Mouse (Mus musculus) MEL (cell line): ENCODE data around the gene Wnk4. TPM values are rescaled to one million over a fixed set of nuclear protein-coding genes. Genes with fewer than 3 reads are reported as not detected.
A peak's percentile ranks its signal among the peaks of the same experiment; 100 is the strongest.

ENCODE experiments used
- DNase-seq: peaks from one replicate; pipeline ENCODE4 v3.0.0; 2011; ENCODE audit warnings: low read depth, low spot score
- H3K27ac ChIP-seq: 2 replicates; pipeline ENCODE4 v1.5.1; 2012; ENCODE audit warnings: low read depth, mild to moderate bottlenecking, control low read depth, low read length, moderate library complexity; ENCODE audit not compliant: control insufficient read depth
- H3K27me3 ChIP-seq, 2 experiments: fragments of 150-350 bp in 1 of 2; sonication (generic) in 1 of 2; 2 replicates each; pipeline ENCODE4 v1.6.1; 2012; ENCODE audit warnings: low read length in 2 of 2, mild to moderate bottlenecking in 2 of 2, improper control_type of control experiment in 1 of 2, moderate library complexity in 1 of 2; ENCODE audit not compliant: insufficient read depth in 2 of 2, control insufficient read depth in 1 of 2
- H3K36me3 ChIP-seq, 2 experiments: 2 replicates each; pipeline ENCODE4 v1.6.1; 2012 to 2014; ENCODE audit warnings: low read length in 2 of 2, improper control_type of control experiment in 1 of 2, inconsistent platforms in 1 of 2, mild to moderate bottlenecking in 1 of 2; ENCODE audit not compliant: insufficient read depth in 2 of 2, control insufficient read depth in 1 of 2
- H3K4me1 ChIP-seq, 2 experiments: fragments of 150-350 bp in 1 of 2; sonication (generic) in 1 of 2; 2 replicates each; pipeline ENCODE4 v1.6.1; 2012; ENCODE audit warnings: low read length in 2 of 2, improper control_type of control experiment in 1 of 2, mild to moderate bottlenecking in 1 of 2; ENCODE audit not compliant: insufficient read depth in 2 of 2, control insufficient read depth in 1 of 2
- H3K4me3 ChIP-seq, 2 experiments: fragments of 150-350 bp in 1 of 2; sonication (generic) in 1 of 2; 2 replicates each; pipeline ENCODE4 v1.5.1; 2012; ENCODE audit warnings: low read depth in 2 of 2, low read length in 2 of 2, mild to moderate bottlenecking in 2 of 2, moderate library complexity in 2 of 2, control low read depth in 1 of 2, improper control_type of control experiment in 1 of 2; ENCODE audit not compliant: control insufficient read depth in 1 of 2, insufficient read depth in 1 of 2
- H3K79me2 ChIP-seq: 2 replicates; pipeline ENCODE4 v1.6.1; 2012; ENCODE audit warnings: mild to moderate bottlenecking, low read length, moderate library complexity; ENCODE audit not compliant: control insufficient read depth, poor library complexity, insufficient read depth
- H3K9ac ChIP-seq: 2 replicates; pipeline ENCODE4 v1.6.1; 2012; ENCODE audit warnings: low read depth, mild to moderate bottlenecking, control low read depth, low read length, moderate library complexity; ENCODE audit not compliant: control insufficient read depth, poor library complexity, severe bottlenecking
- H3K9me3 ChIP-seq: fragments of 150-350 bp; sonication (generic); replicated peaks from 2 replicates; pipeline ENCODE4 v1.6.1; 2012; ENCODE audit warnings: mild to moderate bottlenecking, low read length, improper control_type of control experiment, moderate library complexity; ENCODE audit not compliant: insufficient read depth
- BHLHE40 ChIP-seq: IDR thresholded peaks from 2 replicates; pipeline ENCODE4 v1.6.1; 2012; ENCODE audit warnings: low read depth, mild to moderate bottlenecking, inconsistent platforms, low read length, improper control_type of control experiment, borderline replicate concordance
- CHD1 ChIP-seq: IDR thresholded peaks from 2 replicates; pipeline ENCODE4 v1.6.1; 2012; ENCODE audit warnings: low read depth, mild to moderate bottlenecking, inconsistent platforms, low read length, improper control_type of control experiment
- CHD2 ChIP-seq: IDR thresholded peaks from 2 replicates; pipeline ENCODE4 v1.6.1; 2011; ENCODE audit warnings: low read length, improper control_type of control experiment
- CTCF ChIP-seq, 3 experiments: IDR thresholded peaks in 2 of 3; conservative IDR thresholded peaks in 1 of 3; 2 replicates each; pipeline ENCODE4 v1.5.1; 2011 to 2012; ENCODE audit warnings: low read length in 3 of 3, low read depth in 2 of 3, mild to moderate bottlenecking in 2 of 3, improper control_type of control experiment in 1 of 3, inconsistent platforms in 1 of 3, mixed read lengths in 1 of 3, moderate library complexity in 1 of 3; ENCODE audit not compliant: control insufficient read depth in 1 of 3, insufficient read depth in 1 of 3, poor library complexity in 1 of 3, severe bottlenecking in 1 of 3
- E2F4 ChIP-seq: IDR thresholded peaks from 2 replicates; pipeline ENCODE4 v1.6.1; 2011; ENCODE audit warnings: low read depth, low read length, improper control_type of control experiment, borderline replicate concordance
- ELF1 ChIP-seq: IDR thresholded peaks from 2 replicates; pipeline ENCODE4 v1.6.1; 2014; ENCODE audit warnings: low read depth, mild to moderate bottlenecking, inconsistent platforms, low read length, improper control_type of control experiment, moderate library complexity
- EP300 ChIP-seq, 2 experiments: IDR thresholded peaks; 2 replicates each; pipeline ENCODE4 v1.6.1; 2011; ENCODE audit warnings: improper control_type of control experiment in 2 of 2, low read length in 2 of 2, low read depth in 1 of 2, mild to moderate bottlenecking in 1 of 2
- GATA1 ChIP-seq: IDR thresholded peaks from 2 replicates; pipeline ENCODE4 v1.6.1; 2011; ENCODE audit warnings: low read depth, low read length, improper control_type of control experiment
- HCFC1 ChIP-seq: IDR thresholded peaks from 2 replicates; pipeline ENCODE4 v1.6.1; 2012; ENCODE audit warnings: low read depth, mild to moderate bottlenecking, inconsistent platforms, low read length, improper control_type of control experiment, moderate library complexity
- JUND ChIP-seq: IDR thresholded peaks from 2 replicates; pipeline ENCODE4 v1.6.1; 2011; ENCODE audit warnings: low read depth, mild to moderate bottlenecking, improper control_type of control experiment, low read length
- KAT2A ChIP-seq: conservative IDR thresholded peaks from 2 replicates; pipeline ENCODE4 v1.6.1; 2012; ENCODE audit warnings: low read depth, low read length, improper control_type of control experiment, inconsistent platforms
- MAFK ChIP-seq: IDR thresholded peaks from 2 replicates; pipeline ENCODE4 v1.6.1; 2011; ENCODE audit warnings: low read depth, mild to moderate bottlenecking, low read length, improper control_type of control experiment, borderline replicate concordance
- MAX ChIP-seq: IDR thresholded peaks from 2 replicates; pipeline ENCODE4 v1.6.1; 2011; ENCODE audit warnings: low read length, improper control_type of control experiment
- MAZ ChIP-seq: IDR thresholded peaks from 2 replicates; pipeline ENCODE4 v1.6.1; 2012; ENCODE audit warnings: low read depth, mild to moderate bottlenecking, inconsistent platforms, low read length, improper control_type of control experiment
- MXI1 ChIP-seq: IDR thresholded peaks from 2 replicates; pipeline ENCODE4 v1.6.1; 2011; ENCODE audit warnings: mild to moderate bottlenecking, low read depth, low read length, improper control_type of control experiment
- MYB ChIP-seq: IDR thresholded peaks from 2 replicates; pipeline ENCODE4 v1.6.1; 2011; ENCODE audit warnings: mild to moderate bottlenecking, low read depth, low read length, improper control_type of control experiment
- MYC ChIP-seq: IDR thresholded peaks from 2 replicates; pipeline ENCODE4 v1.6.1; 2011; ENCODE audit warnings: low read depth, mild to moderate bottlenecking, low read length, improper control_type of control experiment, moderate library complexity
- NRF1 ChIP-seq: IDR thresholded peaks from 2 replicates; pipeline ENCODE4 v1.6.1; 2014; ENCODE audit warnings: low read depth, mild to moderate bottlenecking, inconsistent platforms, low read length, improper control_type of control experiment, moderate library complexity; ENCODE audit not compliant: poor library complexity, insufficient read depth, severe bottlenecking
- POLR2A ChIP-seq, 2 experiments: IDR thresholded peaks; 2 replicates each; pipeline ENCODE4 v1.6.1; 2011 to 2012; ENCODE audit warnings: low read length in 2 of 2, mild to moderate bottlenecking in 2 of 2, control low read depth in 1 of 2, improper control_type of control experiment in 1 of 2, low read depth in 1 of 2, moderate library complexity in 1 of 2; ENCODE audit not compliant: control insufficient read depth in 1 of 2, insufficient read depth in 1 of 2, poor library complexity in 1 of 2
- POLR2AphosphoS2 ChIP-seq: IDR thresholded peaks from 2 replicates; pipeline ENCODE4 v1.6.1; 2011; ENCODE audit warnings: low read length, improper control_type of control experiment
- POLR2AphosphoS5 ChIP-seq: IDR thresholded peaks from 2 replicates; pipeline ENCODE4 v1.6.1; 2012; ENCODE audit warnings: low read depth, borderline replicate concordance, mild to moderate bottlenecking, inconsistent platforms, low read length, moderate library complexity, mixed read lengths
- RAD21 ChIP-seq: IDR thresholded peaks from 2 replicates; pipeline ENCODE4 v1.6.1; 2011; ENCODE audit warnings: mild to moderate bottlenecking, low read depth, low read length, improper control_type of control experiment
- RCOR1 ChIP-seq: IDR thresholded peaks from 2 replicates; pipeline ENCODE4 v1.6.1; 2012; ENCODE audit warnings: low read depth, mild to moderate bottlenecking, inconsistent platforms, low read length, improper control_type of control experiment
- SIN3A ChIP-seq: IDR thresholded peaks from 2 replicates; pipeline ENCODE4 v1.6.1; 2012; ENCODE audit warnings: low read length, improper control_type of control experiment, inconsistent platforms
- SMC3 ChIP-seq: IDR thresholded peaks from 2 replicates; pipeline ENCODE4 v1.6.1; 2011; ENCODE audit warnings: low read depth, low read length, improper control_type of control experiment
- TAL1 ChIP-seq: IDR thresholded peaks from 2 replicates; pipeline ENCODE4 v1.6.1; 2012; ENCODE audit warnings: mild to moderate bottlenecking, inconsistent platforms, low read length, moderate library complexity, mixed read lengths
- TBP ChIP-seq: IDR thresholded peaks from 2 replicates; pipeline ENCODE4 v1.8.0; 2011; ENCODE audit warnings: low read depth, low read length, improper control_type of control experiment
- TCF12 ChIP-seq: IDR thresholded peaks from 2 replicates; pipeline ENCODE4 v1.6.1; 2014; ENCODE audit warnings: low read depth, mild to moderate bottlenecking, inconsistent platforms, low read length, improper control_type of control experiment, moderate library complexity
- UBTF ChIP-seq: IDR thresholded peaks from 2 replicates; pipeline ENCODE4 v1.6.1; 2012; ENCODE audit warnings: low read depth, mild to moderate bottlenecking, inconsistent platforms, low read length, improper control_type of control experiment, moderate library complexity, borderline replicate concordance; ENCODE audit not compliant: insufficient read depth
- USF1 ChIP-seq: IDR thresholded peaks from 2 replicates; pipeline ENCODE4 v1.6.1; 2014; ENCODE audit warnings: low read depth, mild to moderate bottlenecking, inconsistent platforms, low read length, improper control_type of control experiment, moderate library complexity
- USF2 ChIP-seq, 2 experiments: IDR thresholded peaks; 2 replicates each; pipeline ENCODE4 v1.6.1; 2011 to 2012; ENCODE audit warnings: improper control_type of control experiment in 2 of 2, low read length in 2 of 2, borderline replicate concordance in 1 of 2, inconsistent platforms in 1 of 2, low read depth in 1 of 2, mild to moderate bottlenecking in 1 of 2; ENCODE audit not compliant: insufficient read depth in 1 of 2
- ZC3H11A ChIP-seq: IDR thresholded peaks from 2 replicates; pipeline ENCODE4 v1.6.1; 2012; ENCODE audit warnings: low read depth, mild to moderate bottlenecking, inconsistent platforms, low read length, improper control_type of control experiment
- ZKSCAN1 ChIP-seq: IDR thresholded peaks from 2 replicates; pipeline ENCODE4 v1.6.1; 2012; ENCODE audit warnings: low read depth, mild to moderate bottlenecking, inconsistent platforms, low read length, improper control_type of control experiment, moderate library complexity
- ZNF384 ChIP-seq: IDR thresholded peaks from 2 replicates; pipeline ENCODE4 v1.6.1; 2012; ENCODE audit warnings: low read depth, mild to moderate bottlenecking, inconsistent platforms, low read length, improper control_type of control experiment
- polyA plus RNA-seq, 2 experiments: library from polyadenylated mRNA; stranded (reverse) in 1 of 2; unstranded in 1 of 2; fragments of >175 nt in 1 of 2; fragments of >200 nt in 1 of 2; gene quantifications; 2 replicates each; pipeline versions ENCODE4 v1.2.1 to v1.2.4; 2012; ENCODE audit warnings: low replicate concordance in 2 of 2, low read depth in 1 of 2; ENCODE audit not compliant: insufficient read length in 2 of 2, insufficient read depth in 1 of 2, missing spikeins in 1 of 2
- total RNA-seq: library from RNA; depleted of rRNA; stranded (reverse); fragments of 300-350 nt; gene quantifications from 2 replicates; pipeline ENCODE4 v1.2.3, GENCODE M21; 2012

The Wnk4 gene
- total and polyA plus RNA-seq, 3 experiments, result 0.92 to 3.4 TPM; not detected in 1

GRCm38 (mm10) chr11:101315665-101316500 is 55.5 kb downstream of the Wnk4 start, which contains the start of gene Psme3:
Gene Psme3, plus strand, starts transcription at chr11:101316213.
- peak within 1 kb of the TSS; percentile 100 for H3K27ac ChIP-seq
- H3K4me1 ChIP-seq, result peaks cover 22 to 31% of the 10 kb centered on the region in 2 experiments
- H3K79me2 ChIP-seq, result peaks cover 33% of the 10 kb centered on the region
- peak within 1 kb of the TSS; percentile 94 to 96 for H3K4me3 ChIP-seq
- peak within 1 kb of the TSS; percentile 97 for H3K9ac ChIP-seq
- peaks cover 30 to 48% of the 10 kb centered on the region in 2 experiments for H3K36me3 ChIP-seq
- no peaks in the 10 kb centered on the region for H3K27me3 ChIP-seq
- DNase-seq, result peak; percentile 99
- no peaks in the 10 kb centered on the region for H3K9me3 ChIP-seq
- TF ChIP-seq MAFK (peak; percentile 59; the same call in 1 of the 2 replicates), JUND (no peak; the same call in 1 of the 2 replicates), RCOR1 (peak; percentile 93), USF2 (IDR thresholded peaks at IDR 0.05; ENCODE audit: borderline replicate concordance in 1 of 2, insufficient read depth in 1 of 2, low read depth in 1 of 2, low read length in 2 of 2) (0 out of 4 replicates have a peak, but pooled peaks of 1 of the 2 experiments have one; percentile 23), CTCF (IDR thresholded peaks at IDR 0.05 in 2 of 3, conservative IDR thresholded peaks at IDR 0.05 in 1 of 3; ENCODE audit: control insufficient read depth in 1 of 3, insufficient read depth in 1 of 3, low read depth in 2 of 3, low read length in 3 of 3, poor library complexity in 1 of 3, severe bottlenecking in 1 of 3) (0 out of 6 replicates have a peak, but pooled peaks of 1 of the 3 experiments have one; percentile 7), CHD1 (peak; percentile 44; the same call in 1 of the 2 replicates), ZKSCAN1 (no peak), ZNF384 (no peak), SIN3A (peak; percentile 96), MXI1 (peak; percentile 99), MYB (peak; percentile 70), ELF1 (peak; percentile 74), UBTF (peak; percentile 68; the same call in 1 of the 2 replicates), POLR2AphosphoS2 (peak; percentile 89), MAZ (peak; percentile 78), MYC (peak; percentile 100), TBP (peak; percentile 60), GATA1 (peak; percentile 97), HCFC1 (peak; percentile 87), ZC3H11A (no peak), SMC3 (no peak), MAX (peak; percentile 99), CHD2 (no peak), KAT2A (peak; percentile 64; the same call in 1 of the 2 replicates), POLR2A (IDR thresholded peaks at IDR 0.05; ENCODE audit: control insufficient read depth in 1 of 2, insufficient read depth in 1 of 2, low read depth in 1 of 2, low read length in 2 of 2, poor library complexity in 1 of 2) (peak; percentile 89 to 90), USF1 (peak; percentile 90), TCF12 (peak; percentile 97), E2F4 (peak; percentile 86), NRF1 (peak; percentile 74), TAL1 (peak; percentile 96), RAD21 (no peak), BHLHE40 (peak; percentile 96), EP300 (IDR thresholded peaks at IDR 0.05; ENCODE audit: low read depth in 1 of 2, low read length in 2 of 2) (peak; percentile 97), POLR2AphosphoS5 (0 out of 2 replicates have a peak, but pooled peaks have one; percentile 59)
